Mouse (Mus musculus) cerebellum, postnatal 25 days (tissue): Measurements from ENCODE around the gene Tfpt.
"Not testable (repeated sequence)": the region's sequence is repeated elsewhere in the genome, so short reads cannot be mapped to it uniquely, and the experiment has no call there.

Experiments used
- DNase-seq, 2 experiments: peaks; one replicate each; pipeline ENCODE4 v3.0.0; 2021; ENCODE audit warnings: mixed read lengths in 2 of 2

Gene Tfpt

DNA sequence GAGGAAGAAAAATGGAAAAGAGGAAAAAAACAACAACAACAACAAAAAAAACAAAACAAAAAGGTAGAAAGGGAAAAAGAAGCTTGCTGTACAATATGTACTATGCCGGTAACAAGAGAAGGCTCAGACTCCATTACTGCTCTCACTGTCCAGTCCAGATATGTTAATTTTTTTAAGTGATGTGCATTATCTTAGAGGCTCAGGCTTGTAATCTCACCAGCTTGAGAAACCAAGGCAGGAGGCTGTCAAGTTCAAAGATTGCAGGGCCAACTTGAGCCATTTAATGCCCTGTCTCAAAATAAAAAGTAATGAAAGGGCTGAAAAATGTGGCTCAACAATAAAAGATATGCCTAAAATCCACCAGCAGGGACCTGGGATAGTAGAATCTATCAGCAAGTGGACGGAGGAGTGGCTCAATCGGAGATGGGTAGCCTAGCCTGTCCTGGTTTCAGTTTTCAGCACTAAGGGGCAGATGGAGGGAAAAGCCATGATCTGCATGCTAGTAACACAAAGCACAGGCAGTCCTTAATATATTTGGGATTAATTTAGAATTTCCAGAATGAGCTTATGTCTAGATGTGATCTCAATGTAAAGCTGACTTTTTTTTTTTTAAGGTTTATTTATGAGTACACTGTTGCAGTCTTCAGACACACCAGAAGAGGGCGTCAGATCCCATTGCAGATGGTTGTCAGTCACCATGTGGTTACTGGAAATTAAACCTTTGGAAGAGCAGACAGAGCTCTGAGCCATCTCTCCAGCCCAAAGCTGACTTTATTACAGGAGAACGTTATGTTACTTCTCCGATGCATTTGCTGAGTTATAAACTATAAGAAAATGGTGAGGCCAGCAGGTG is 13.1 kb downstream of the Tfpt start:
- peak in 1 of 2 experiments; percentile 76 for DNase-seq

DNA sequence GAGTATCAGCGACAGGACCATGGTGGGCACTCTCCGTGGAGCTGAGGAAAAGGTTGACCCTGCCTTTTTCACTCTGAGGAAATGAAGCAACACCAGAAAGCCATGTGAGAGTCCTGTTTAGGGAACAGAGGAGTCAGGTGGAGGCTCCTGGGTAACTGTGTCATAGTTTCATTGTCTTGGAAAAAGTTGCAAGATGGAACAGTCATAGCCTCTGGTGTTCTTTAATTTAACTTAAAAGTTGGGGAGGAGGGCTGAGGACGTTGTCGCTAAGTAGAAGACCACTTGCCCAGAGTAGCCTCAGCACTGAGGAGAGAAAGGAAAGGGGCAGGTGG is 13.7 kb downstream of the Tfpt start, which contains the start of gene Oscar:
Gene Oscar, minus strand, starts transcription at position 101 of the 332 bp plus-strand sequence.
- no peak for DNase-seq

DNA sequence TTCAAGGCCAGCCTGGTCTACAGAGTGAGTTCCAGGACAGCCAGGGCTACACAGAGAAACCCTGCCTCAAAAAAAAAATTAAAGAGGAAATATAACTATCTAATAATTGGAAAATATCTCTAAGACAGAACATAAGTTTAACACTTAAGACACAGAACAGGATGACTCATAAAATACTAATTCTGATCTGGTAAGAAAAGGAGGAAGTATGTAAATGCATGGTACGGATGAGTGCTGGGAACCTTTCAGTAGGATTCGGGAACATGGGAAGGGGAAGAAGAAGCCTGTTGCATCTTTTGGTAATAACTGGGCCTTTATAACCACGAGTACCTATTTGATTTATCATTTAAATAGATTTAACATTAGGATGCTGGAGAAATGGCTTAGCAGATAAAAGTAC is 15.7 kb downstream of the Tfpt start:
- DNase-seq, result no peak

DNA sequence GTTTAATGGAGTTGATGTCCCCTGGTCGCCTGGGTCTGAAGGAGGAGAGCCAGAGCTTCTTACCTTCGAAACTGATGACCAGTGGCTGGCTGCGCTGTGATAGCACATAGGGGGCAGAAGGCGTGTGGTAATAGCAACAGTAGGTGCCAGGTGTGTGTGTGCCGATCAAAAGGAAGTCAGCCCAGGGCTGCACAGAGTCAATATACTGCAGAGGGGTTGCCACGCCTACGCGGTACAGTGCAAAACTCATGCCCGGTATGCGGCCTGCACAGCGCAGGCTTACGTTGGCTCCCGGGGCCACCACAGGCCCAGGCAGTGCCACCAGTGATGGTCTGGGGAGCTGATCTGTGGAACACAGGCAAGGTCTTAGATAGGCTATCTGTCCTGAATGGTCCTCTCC is 18.7 kb downstream of the Tfpt start:
- no peak for DNase-seq

DNA sequence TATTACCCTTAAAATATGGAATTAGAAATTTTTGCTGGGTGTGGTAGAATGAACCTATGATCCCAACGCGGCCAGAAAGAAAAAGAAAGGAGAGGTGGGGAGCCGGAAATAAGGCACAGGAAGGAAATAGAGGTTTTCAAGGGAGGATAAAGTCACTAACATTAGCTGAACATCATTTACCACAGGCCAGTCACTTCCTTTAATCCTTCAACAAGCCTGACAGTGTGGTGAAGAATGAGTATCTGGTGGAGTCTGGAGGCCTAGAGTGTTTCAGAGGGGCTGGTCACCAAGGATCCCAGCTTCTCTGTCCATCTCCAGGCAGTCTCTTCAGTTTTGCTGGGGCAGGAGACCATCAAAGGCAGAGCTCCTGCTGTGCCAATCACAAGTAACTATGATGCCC is 19.3 kb downstream of the Tfpt start:
- DNase-seq, result no peak

DNA sequence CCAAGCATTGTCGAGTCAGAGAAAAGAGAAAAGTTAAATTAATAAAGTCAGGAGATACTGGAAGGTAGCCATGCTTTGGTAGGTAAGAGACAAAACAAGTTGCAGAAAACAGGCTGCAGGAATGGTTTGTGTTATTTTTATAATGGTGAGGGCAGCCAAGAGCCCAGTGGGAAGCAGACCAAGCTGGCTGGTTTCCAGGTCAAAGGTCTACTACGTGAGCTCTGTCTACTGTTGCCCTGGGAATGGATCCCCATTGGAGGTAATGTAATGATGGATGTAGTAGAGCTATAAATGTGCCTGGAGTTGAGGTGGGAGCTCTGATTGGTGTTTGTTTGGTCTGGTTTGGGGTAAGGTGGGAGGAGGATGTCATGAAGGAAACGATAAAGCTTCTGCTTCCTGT is 20.6 kb downstream of the Tfpt start:
- no peak for DNase-seq

DNA sequence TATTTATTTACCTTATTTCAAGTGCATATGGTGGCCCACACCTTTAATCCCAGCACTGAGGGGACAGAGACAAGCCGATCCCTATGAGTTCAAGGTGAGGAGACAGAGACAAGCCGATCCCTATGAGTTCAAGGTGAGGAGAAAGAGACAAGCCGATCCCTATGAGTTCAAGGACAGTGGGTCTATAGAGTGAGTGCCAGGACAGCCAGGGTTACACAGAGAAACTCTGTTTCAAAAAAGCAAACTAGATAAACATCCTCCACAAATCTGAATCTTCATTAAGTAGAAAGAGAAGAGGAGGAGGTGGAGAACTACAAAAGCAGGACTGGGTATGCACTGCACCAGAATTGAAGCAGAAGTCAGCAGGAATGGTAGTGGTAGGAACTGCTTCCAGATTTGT is 21.1 kb downstream of the Tfpt start:
- no peak for DNase-seq

DNA sequence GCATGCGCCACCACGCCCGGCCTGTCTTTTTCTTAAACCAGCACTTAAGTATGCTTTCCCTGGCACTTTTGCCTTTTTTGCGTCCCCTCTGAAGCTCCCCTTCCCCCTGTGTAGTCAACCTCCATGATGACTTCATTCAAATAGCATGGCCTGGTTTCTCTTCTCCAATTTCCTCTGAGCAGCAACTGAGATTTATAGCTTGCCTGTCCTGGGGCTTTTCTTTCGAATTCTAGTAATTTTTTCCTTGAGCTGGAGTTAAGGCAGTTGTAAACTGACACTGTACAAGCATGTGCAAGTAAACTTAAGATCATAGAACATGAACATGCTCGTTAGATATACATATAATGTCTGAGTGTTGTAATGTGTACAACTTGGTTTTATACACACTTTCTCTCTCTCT is 22.3 kb downstream of the Tfpt start:
- DNase-seq, result no peak

DNA sequence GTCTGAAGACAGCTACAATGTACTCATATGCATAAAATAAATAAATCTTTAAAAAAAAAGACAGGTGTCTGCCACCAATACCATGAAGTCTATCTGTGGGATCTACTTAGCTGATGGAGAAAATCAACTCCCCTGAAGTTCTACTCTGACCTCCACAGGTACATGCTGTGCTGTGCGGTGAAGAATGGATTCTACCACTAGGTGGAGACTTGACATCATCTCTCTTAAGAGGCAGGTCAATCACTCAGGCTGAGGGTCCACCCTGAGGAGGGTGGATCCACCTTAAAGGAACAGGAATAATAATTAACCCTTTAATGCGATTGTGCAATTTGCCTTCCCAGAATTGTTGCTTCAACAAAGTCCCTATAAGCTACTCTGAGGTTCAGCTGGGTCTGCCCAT is 22.9 kb downstream of the Tfpt start:
- DNase-seq, result no peak

DNA sequence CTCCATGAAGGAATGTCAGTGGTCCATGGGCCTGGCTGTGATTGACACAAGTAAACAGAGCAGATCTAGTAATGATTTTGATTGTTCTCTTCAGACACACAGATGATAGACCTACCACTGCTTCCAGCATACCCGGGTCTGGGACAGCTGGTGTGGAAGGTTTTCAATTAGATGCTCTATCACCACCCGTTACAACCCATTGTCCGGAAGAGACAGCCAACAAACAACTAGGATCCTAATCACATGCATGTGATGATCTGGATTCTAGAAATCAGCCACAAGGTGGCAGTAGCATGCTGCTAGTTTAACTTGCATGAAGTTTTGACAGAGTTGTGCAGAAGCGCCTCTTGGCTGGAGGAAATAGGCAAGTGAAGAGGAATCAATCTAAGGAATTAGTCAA is 28.6 kb downstream of the Tfpt start:
- DNase-seq, result peak; percentile 44 to 71

DNA sequence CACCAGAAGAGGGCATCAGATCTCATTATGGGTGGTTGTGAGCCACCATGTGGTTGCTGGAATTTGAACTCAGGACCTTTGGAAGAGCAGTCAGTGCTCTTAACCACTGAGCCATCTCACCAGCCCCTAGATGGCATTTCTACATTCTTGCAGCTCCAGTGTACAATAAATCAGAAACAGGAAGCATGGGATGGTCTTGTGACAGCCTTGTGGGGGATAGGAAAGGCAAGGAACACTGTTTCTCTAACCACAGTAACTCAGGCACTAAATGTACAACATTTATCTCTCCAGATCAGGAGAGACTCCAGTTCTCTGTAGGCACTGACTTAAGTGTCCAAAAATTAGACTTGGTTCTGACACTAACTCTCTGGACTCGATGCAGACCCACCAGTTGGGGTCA is 32.0 kb downstream of the Tfpt start:
- not testable (repeated sequence) for DNase-seq

DNA sequence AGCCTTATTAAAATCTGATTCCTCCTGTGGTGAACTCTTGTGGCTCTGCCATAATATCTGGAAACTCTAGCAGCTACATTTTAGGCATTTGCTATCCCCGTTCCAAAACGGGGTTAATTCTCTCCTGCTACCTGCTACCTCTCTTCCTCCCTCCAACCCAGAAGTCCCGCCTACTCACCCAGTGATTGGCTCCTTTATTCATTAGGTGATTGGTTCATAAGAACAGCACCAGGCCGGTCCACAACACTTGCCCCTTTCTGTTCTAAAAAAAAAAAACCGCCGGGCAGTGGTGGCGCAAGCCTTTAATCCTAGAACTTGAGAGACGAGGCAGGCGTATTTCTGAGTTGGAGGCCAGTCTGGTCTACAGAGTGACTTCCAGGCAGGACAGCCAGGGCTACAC is 34.6 kb downstream of the Tfpt start:
- no peak for DNase-seq

DNA sequence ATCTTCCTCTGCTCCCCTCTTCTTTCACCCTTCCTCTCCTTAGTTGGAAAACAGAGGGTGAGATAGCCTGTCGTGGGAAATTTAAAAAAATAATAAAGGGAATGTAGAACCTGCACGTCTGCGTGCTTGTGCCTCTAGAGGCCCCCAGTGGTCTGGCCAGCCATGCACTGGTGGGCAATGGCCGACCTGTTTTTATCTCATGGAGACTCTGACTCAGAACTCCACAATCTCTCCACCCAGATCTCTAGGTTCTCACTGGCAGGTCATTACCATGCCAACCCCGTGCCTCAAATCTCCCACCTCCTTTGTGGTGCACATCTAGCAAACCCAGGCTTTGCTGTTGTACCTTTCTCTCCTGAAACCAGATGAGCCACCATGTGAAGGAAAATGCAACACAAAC is 35.0 kb downstream of the Tfpt start:
- DNase-seq, result no peak

DNA sequence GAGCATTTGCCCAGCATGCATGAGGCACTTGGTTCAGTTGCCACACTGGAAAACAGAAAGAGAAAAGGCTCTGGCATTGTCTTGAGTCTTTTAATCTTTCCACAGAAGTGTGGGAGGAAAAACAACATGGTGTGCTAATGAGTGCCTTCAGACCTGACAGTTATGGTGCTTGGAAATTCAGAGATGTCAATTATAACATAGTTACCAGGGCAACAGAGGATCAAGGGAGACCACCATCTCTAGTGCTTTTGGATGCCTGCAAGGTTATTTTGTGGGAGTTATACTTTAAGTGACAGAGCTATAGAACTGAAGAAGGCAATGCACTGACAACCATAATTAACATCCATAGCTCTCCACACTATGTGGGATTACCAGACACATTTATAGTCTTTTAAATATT is 35.9 kb downstream of the Tfpt start:
- DNase-seq, result no peak

DNA sequence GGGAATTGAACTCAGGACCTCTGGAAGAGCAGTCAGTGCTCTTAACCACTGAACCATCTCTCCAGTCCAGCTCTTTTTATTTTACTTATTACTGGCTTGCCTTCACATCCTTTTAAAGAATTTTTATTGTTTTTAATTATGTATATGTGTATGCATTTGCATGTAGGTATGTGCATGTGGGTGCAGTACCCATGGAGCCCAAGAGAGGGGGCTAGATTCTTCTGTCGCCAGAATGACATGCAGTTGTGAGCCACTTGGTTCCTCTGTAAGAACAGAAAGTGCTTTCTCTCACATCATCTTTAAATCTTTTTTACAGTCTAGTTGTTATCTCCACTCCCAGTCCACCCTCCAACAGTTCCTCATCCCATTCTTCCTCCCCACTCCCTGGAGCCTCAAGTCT is 38.2 kb downstream of the Tfpt start:
- no peak for DNase-seq

DNA sequence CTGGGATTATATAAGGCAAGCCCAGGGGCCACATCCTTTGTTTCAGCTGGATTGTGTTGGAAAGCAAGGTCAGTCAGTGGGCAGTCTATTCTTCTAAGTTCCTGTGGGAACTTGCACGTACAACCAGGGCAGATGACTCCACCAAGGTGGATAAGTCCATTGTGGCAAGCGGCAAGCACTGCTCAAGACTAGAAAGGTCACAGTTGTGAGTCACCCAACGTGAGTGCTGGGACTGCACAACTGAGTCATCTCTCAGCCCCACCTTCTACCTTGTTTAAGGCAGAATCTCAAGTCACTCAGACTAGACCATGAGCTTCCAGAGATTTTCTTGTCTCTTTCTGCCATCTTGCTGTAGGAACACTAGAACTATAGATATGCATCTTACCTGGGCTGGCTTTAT is 39.2 kb downstream of the Tfpt start:
- DNase-seq, result no peak

DNA sequence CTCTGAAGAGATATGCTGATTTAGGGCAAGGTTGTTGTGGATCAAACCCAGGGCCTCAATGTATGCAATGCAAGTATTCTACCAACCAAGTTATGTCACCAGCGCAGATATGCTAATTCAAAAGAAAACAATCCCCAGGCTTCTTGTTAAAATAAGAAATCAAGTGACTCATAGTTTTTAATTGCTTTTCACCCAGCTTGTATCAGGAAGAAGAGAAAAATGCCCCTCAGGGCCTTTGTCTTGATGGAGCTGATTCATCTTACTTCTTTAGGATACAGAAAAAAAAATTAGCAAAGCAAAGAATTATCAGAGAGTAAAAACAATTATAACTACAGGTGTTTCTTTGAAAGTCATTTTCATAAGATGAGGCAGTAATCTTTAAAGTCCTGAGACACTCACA is 42.4 kb downstream of the Tfpt start:
- DNase-seq, result no peak

DNA sequence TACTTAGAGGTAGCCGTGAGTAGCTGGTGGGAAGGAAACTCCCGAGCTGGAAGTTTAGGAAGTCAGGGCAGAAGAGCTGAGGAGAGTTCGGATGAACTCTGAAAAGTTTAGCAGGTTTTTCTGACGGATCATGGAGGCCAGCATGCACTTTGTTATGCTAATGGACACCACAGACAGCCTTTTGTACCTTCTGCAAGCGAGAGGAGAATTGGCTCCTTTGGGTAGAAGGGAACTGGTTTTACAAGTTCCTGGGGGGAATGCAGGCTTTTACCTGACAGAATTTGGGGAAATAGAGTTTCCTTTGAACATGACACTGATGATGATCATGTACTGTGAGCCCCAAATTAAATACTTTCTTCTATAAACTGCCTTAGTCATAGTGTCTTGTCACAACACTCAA is 43.5 kb downstream of the Tfpt start:
- no peak for DNase-seq

DNA sequence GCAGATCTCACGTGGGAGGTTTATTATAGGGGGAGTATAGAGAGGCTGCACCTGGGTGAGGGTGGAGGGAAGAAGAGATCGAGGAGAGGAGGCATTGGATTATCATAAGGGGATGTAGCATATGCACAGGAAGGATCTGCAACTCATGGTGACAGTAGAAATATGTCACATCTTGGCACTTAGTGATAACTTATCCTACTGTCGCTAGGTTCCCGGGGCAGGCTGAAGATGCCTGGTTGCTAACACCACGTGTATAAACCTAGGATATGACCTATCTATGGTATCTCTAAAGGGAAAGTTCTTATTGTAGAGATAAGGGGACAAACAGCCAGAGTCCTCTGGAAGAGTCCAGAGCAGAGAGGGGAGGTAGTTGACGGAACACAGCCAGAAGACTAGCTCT is 44.0 kb downstream of the Tfpt start:
- DNase-seq, result no peak

DNA sequence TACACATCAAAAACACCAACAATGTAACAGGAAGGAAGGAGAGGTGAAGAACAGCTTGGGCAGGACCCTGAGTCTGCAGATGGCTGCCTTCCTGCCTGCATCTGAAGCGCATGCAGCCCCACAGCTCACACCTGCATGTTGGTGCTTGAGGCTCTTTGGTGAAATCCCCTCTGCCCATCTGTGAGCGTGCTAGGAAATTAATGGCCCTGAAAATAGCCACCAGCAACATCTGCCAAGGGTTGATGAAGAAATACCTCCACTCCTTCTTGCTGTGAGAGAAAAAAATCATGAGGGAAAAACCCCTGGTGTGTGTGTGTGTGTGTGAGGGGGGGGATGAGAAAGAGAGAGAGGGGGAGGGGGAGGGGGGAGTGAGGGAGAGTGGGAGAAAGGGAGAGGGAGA is 49.7 kb downstream of the Tfpt start:
- no peak for DNase-seq

DNA sequence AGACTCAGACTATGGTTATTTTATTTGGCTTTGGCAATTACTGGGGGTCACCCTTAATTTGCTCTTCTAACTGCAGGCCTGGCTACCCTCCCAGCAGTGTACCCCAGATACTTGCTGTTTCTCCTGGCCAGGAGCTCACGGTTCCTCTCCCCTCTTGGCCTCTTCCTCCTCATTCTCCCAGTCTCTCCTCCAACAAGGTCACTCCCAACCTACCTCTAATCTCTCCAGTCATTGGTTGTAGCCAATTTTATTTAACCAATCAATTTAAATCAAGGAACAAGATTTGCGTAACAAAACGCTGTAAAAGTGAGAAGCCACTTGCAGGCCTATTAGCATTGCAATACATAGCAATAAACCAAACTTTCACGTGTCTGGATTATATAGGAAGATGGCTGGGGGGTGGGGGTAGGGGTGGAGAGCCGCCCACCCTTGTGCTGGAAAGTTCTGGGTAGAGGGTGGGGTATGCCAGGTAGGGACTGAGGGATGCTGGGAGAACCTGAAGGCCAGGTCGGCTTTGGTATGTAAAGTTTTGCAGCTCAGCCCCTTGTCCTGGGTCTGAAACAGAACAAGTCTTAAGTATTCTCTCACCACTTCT is 50.7 kb downstream of the Tfpt start:
- DNase-seq, result no peak

DNA sequence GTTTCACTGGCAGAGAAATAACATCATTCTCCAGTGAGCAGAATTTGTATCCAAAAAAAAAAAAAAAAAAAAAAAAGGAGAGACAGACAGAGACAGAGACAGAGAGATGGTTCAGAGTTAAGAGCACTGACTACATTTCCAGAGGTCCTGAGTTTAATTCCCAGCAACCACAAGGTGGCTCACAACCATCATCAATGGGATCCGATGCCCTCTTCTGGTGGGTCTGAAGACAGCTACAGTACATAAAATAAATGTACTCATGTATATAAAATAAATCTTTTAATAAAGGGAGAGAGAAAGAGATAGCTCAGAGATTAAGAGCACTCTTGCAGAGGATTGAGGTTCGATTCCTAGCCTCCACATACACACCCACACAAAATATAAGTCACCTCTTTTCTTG is 51.5 kb downstream of the Tfpt start:
- no peak for DNase-seq

DNA sequence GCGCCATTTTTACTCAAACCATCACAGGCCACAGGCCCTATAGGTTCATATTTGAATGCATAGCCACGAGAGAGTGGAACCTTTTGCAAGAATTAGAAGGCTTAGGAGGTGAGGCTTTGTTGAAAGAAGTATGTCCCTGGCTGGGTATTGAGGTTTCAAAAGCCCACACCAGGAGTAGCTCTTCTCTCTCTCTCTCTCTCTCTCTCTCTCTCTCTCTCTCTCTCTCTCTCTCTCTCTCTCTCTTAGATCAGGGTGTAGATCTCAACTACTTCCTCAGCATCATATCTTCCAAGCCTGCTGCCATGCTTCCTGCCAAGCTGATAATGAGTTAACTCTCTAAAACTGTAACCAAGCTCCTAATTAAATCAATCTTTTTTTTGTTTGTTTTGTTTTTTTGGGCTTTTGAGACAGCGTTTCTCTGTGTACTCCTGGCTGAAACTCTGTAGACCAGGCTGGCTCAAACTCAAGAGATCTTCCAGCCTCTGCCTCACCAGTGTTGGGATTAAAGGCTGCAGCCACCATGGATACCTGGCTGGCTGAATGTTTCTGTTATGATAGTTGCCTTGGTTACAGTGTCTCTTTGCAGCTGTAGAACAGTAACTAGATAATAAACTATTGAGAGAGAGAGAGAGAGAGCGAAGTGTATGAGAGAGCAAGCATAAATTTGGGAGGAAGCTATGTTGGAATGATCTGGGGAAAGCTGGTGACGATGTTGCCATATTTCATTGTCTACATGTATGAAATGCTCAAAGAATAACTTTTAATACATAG is 53.2 kb downstream of the Tfpt start:
- no peak for DNase-seq

DNA sequence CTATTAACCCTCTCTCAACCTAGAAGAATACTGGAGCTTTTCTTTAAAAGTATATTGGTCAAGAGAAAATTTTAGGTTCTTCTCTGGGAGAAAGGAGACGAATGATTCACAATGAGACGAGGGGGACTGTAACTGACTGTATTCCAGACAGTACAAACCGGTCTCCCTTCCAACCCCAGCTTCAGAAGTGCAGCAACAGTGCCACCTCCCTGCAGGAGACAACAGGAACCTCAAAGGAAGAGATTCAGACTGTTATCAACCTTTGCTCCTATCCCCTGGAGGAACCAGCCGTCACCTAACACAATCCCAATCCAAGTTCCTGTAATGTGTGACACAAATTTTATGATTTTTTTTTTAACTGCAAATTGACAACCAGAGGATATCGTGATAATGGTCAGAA is 55.5 kb downstream of the Tfpt start:
- no peak for DNase-seq
